Mouse (Mus musculus) hindbrain, embryonic 12.5 days (tissue): ENCODE results near the gene Doc2g. TPM values are rescaled to one million over a fixed set of nuclear protein-coding genes. Genes with fewer than 3 reads are reported as not detected.
"Not testable (repeated sequence)": the region's sequence is repeated elsewhere in the genome, so short reads cannot be mapped to it uniquely, and the experiment has no call there.

ENCODE experiments used
- ATAC-seq: fragments of 200-750 bp; cut with Nextera tagmentation; 2 replicates; pipeline ENCODE4 v1.8.0; 2017; ENCODE audit warnings: moderate TSS enrichment; ENCODE audit not compliant: low FRiP score
- H3K27ac ChIP-seq: fragments of 300-500 bp; sonication (generic); 2 replicates; pipeline ENCODE4 v1.5.1; 2016; ENCODE audit warnings: mild to moderate bottlenecking
- H3K27me3 ChIP-seq: fragments of 300-500 bp; sonication (generic); 2 replicates; pipeline ENCODE4 v1.6.1; 2016; ENCODE audit warnings: mild to moderate bottlenecking
- H3K36me3 ChIP-seq: fragments of 300-500 bp; sonication (generic); 2 replicates; pipeline ENCODE4 v1.6.1; 2016; ENCODE audit warnings: mild to moderate bottlenecking
- H3K4me1 ChIP-seq: fragments of 300-500 bp; sonication (generic); 2 replicates; pipeline ENCODE4 v1.6.1; 2016
- H3K4me2 ChIP-seq: fragments of 300-500 bp; sonication (generic); replicated peaks from 2 replicates; pipeline ENCODE4 v1.6.1; 2016; ENCODE audit warnings: mild to moderate bottlenecking
- H3K4me3 ChIP-seq: fragments of 300-500 bp; sonication (generic); 2 replicates; pipeline ENCODE4 v1.5.1; 2016; ENCODE audit warnings: mild to moderate bottlenecking
- H3K9ac ChIP-seq: fragments of 300-500 bp; sonication (generic); 2 replicates; pipeline ENCODE4 v1.6.1; 2016; ENCODE audit warnings: mild to moderate bottlenecking, moderate library complexity
- H3K9me3 ChIP-seq: fragments of 300-500 bp; sonication (generic); replicated peaks from 2 replicates; pipeline ENCODE4 v1.6.1; 2016; ENCODE audit warnings: mild to moderate bottlenecking
- WGBS: fragments of 180-500 bp; shearing (Covaris S2); methylation state at CpG from one replicate; pipeline ENCODE4 v1.1.7; 2016; 5-methylcytosine and 5-hydroxymethylcytosine counted together
- polyA plus RNA-seq: library from polyadenylated mRNA; unstranded; fragments of >200 nt; fragmentation: Nextera tagmentation; extraction: Ambion mirVana; gene quantifications from 2 replicates; pipeline ENCODE4 v1.2.1, GENCODE M21; 2016

Doc2g gene
- polyA plus RNA-seq, 1 experiment from 2014 or later: 5.8 TPM

DNA sequence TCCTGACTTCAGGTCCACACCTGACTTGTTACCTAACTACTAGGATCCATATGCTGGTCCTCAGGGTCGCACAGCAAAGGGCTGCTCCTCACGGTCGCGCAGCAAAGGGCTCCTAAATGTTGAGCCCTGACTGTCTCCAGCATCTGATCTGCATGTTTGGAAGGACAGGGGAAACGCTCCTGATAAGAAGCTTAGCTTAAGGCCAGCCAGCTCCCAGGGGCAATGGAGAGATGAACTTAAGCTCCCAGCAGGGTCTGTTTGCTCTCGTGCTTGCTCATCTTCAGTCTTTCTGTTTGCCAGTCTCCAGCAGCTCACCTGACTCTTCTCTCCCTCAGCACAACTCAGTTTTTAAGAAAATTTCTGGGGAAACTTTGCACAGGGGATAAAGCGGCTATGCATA, 29.6 kb downstream of the Doc2g start:
- Histone ChIP-seq H3K27ac (no peak overlapping the region), H3K9me3 (no peaks in the 10 kb centered on the region), H3K4me3 (no peak overlapping the region), H3K4me1 (peaks cover 10% of the 10 kb centered on the region), H3K36me3 (no peaks in the 10 kb centered on the region), H3K4me2 (no peak overlapping the region), H3K27me3 (no peaks in the 10 kb centered on the region), H3K9ac (no peak overlapping the region)
- 59% methylated on average over 7 of the region's 7 CpGs for WGBS
- no peak for ATAC-seq

DNA sequence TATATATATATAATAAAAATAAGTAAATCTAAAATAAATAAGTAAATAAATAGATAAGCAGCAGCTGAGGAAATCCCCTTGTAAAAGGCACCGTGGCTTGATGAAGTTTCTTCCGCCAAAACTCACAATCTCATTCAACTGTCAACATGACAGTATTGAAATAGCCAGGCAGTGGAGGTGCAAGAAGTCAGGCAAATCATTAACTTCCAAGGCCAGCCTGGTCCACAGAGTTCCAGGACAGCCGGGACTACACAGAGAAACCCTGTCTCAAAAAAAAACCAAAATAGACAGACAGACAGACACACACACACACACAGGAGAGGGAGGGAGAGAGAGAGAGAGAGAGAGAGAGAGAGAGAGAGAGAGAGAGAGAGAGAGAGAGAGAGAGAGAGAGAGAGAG, 30.2 kb downstream of the Doc2g start:
- no peaks in the 10 kb centered on the region for H3K9me3 ChIP-seq
- no peak overlapping the region for H3K27ac ChIP-seq
- WGBS: 78% methylated on average over 3 of the region's 3 CpGs
- ATAC-seq: no peak
- no peaks in the 10 kb centered on the region for H3K36me3 ChIP-seq
- peaks cover 16% of the 10 kb centered on the region for H3K4me1 ChIP-seq
- no peak overlapping the region for H3K4me2 ChIP-seq
- H3K27me3 ChIP-seq: no peaks in the 10 kb centered on the region
- H3K4me3 ChIP-seq: no peak overlapping the region
- H3K9ac ChIP-seq: no peak overlapping the region

DNA sequence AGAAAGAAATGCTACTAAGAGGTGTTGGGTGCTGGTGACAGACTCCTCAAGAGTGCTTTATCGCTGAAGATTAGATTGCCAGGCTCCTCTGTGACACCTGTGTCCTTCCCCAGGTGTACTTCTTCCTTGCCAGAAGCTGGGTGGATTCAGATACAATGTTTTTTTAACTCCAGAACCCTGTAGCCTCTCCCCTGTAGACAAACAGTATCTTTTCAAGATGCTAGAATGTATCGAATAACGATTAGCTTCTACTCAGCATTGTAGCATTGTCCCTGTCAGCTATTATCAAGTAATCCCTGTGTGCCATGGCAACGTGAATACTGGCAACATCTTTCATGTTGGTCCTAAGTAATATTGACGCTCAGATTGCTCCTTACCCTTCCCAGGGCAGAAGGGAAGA, 30.6 kb downstream of the Doc2g start:
- Histone ChIP-seq H3K27ac (no peak overlapping the region), H3K27me3 (no peaks in the 10 kb centered on the region), H3K4me1 (peaks cover 17% of the 10 kb centered on the region), H3K9me3 (no peaks in the 10 kb centered on the region), H3K36me3 (no peaks in the 10 kb centered on the region), H3K4me3 (no peak overlapping the region), H3K4me2 (no peak overlapping the region), H3K9ac (no peak overlapping the region)
- 70% methylated on average over 5 of the region's 5 CpGs for WGBS
- ATAC-seq: no peak

DNA sequence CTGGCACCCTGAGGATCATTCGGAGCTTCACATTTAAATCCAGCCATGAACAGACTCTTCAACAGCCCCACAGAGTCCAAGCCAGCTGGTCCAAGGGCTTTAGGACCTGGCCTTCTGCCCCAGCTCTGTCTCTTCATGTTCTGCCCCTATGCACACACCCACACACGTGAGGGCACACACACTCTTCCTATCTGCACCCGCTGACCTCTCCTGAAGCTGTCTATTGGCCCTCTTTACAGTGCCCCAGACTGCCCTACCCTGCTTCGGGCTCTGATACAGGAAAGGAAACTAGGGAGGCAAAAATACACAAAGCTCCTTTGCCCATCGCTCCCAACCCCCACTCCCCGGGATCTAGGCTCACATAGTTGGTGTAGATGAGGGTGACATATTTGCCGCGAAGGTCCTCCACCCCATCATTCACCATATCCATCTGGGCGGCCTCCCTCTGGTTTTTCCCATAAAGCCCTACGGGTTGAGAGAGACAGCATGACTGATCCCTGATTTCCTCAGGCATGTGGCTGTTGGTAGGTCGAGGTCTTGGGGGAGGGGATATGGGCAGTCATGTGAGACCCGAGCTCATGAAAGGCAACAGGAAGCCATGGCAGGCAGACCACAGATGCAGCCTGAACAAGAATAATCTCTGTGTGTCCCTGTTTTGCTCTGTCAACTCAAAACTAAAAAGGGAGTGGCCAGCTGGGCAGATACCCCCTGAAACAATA, 33.4 kb downstream of the Doc2g start:
- ATAC-seq: no peak
- WGBS: 71% methylated on average over 12 of the region's 12 CpGs
- Histone ChIP-seq H3K4me3 (no peak overlapping the region), H3K27ac (no peak overlapping the region), H3K27me3 (no peaks in the 10 kb centered on the region), H3K9me3 (no peaks in the 10 kb centered on the region), H3K4me2 (peak overlapping the region; percentile 17; the same call in 1 of the 2 replicates), H3K4me1 (peaks cover 17% of the 10 kb centered on the region), H3K36me3 (no peaks in the 10 kb centered on the region), H3K9ac (no peak overlapping the region)

DNA sequence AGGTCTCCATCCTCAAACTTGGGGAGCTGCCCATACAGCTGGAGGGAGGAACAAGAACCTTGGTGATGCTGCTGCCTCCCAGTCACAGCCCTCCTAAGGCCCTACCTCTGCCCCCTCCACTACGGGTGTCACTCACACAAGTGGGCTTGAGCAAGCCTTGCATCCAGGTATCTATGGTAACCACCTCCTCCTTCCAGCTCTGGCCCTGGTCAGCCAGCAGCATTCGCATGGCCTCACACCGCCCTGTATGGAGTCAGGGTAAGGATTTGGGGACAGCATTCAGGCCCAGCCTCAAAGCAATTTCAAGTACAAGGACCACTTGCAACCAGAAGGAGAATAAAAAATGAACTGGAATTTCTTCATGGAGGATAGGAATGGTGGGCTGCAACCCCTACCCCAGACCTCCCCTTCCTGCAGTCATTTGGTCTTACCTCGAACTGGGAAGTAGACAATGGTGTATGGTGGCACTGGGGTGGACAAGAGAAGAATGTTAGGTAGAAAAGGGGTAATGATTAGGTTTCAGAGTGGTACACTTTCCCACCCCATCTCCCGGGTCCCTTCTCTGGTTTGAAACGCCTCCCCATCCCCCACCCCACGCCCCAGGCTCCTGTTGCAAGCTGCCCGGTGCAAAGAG, 34.2 kb downstream of the Doc2g start:
- H3K4me3 ChIP-seq: peak overlapping the region; percentile 57
- H3K4me1 ChIP-seq: peaks cover 17% of the 10 kb centered on the region
- H3K27me3 ChIP-seq, H3K9me3 ChIP-seq, H3K36me3 ChIP-seq: not testable (repeated sequence)
- 23% methylated on average over 7 of the region's 8 CpGs for WGBS
- H3K4me2 ChIP-seq: peak overlapping the region; percentile 69
- ATAC-seq: peak; percentile 50
- peak overlapping the region; percentile 73 for H3K9ac ChIP-seq
- 0 out of 2 replicates have a peak overlapping the region, but pooled peaks have one; percentile 49 for H3K27ac ChIP-seq

DNA sequence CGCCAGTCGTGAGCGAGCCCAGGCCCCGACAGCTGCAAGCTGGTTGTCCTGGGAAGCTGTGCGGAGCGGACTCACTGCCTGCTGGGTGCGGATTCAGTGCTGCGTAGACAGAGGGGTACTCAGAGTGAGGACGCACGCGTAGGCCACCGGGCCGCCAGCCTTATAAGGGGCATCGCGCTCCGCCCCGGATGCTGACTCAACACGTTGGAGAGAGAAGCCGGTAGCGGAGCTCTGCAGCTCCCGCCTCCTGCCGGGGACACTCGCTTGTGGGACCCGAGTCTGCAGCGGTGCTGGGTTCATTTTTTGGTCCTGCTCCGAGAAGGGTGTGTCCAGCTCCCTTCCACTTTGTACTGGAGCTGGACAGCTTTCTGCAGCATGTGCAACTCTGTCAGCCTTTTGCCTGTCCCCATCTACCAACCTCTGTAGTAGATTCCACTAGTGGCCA, 34.7 kb downstream of the Doc2g start, which contains the start of gene Gstp1:
Gene Gstp1, minus strand, starts transcription at position 198 of the 445 bp plus-strand sequence.
- no peaks in the 10 kb centered on the region for H3K27me3 ChIP-seq
- peak within 1 kb of the TSS; percentile 69 for H3K4me2 ChIP-seq
- under 1% methylated on average over 26 of the region's 26 CpGs for WGBS
- H3K4me1 ChIP-seq: peaks cover 17% of the 10 kb centered on the region
- H3K36me3 ChIP-seq: no peaks in the 10 kb centered on the region
- no peaks in the 10 kb centered on the region for H3K9me3 ChIP-seq
- peak within 1 kb of the TSS; percentile 57 for H3K4me3 ChIP-seq
- peak; percentile 81 for ATAC-seq
- H3K9ac ChIP-seq: peak within 1 kb of the TSS; percentile 73
- H3K27ac ChIP-seq: 0 out of 2 replicates have a peak within 1 kb of the TSS, but pooled peaks have one; percentile 49

DNA sequence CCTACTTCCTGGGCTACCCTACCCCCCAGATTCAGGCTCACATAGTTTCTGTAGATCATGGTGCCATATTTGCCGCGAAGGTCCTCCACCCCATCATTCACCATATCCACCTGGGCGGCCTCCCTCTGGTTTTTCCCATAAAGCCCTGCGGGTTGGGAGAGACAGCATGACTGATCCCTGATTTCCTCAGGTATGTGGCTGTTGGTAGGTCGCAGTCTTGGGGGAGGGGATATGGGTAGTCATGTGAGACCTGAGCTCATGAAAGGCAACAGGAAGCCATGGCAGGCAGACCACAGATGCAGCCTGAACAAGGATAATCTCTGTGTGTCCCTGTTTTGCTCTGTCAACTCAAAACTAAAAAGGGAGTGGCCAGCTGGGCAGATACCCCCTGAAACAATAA, 37.8 kb downstream of the Doc2g start:
- not testable (repeated sequence) for H3K4me2 ChIP-seq, H3K27ac ChIP-seq, H3K4me3 ChIP-seq, H3K9me3 ChIP-seq, H3K27me3 ChIP-seq, H3K9ac ChIP-seq, H3K36me3 ChIP-seq, ATAC-seq
- H3K4me1 ChIP-seq: peaks cover 17% of the 10 kb centered on the region
- WGBS: 86% methylated on average over 5 of the region's 5 CpGs

DNA sequence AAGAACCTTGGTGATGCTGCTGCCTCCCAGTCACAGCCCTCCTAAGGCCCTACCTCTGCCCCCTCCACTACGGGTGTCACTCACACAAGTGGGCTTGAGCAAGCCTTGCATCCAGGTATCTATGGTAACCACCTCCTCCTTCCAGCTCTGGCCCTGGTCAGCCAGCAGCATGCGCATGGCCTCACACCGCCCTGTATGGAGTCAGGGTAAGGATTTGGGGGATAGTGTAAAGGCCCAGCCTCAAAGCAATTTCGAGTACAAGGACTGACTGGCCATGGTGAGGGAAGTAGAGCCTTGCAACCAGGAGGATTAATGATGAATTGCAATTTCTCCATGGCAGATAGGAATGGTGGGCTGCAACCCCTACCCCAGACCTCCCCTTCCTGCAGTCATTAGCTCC, 38.4 kb downstream of the Doc2g start:
- not testable (repeated sequence) for H3K27me3 ChIP-seq, H3K9ac ChIP-seq, H3K4me3 ChIP-seq, H3K27ac ChIP-seq, H3K9me3 ChIP-seq, H3K4me2 ChIP-seq, ATAC-seq, H3K36me3 ChIP-seq
- H3K4me1 ChIP-seq: peaks cover 14% of the 10 kb centered on the region
- 85% methylated on average over 3 of the region's 4 CpGs for WGBS

DNA sequence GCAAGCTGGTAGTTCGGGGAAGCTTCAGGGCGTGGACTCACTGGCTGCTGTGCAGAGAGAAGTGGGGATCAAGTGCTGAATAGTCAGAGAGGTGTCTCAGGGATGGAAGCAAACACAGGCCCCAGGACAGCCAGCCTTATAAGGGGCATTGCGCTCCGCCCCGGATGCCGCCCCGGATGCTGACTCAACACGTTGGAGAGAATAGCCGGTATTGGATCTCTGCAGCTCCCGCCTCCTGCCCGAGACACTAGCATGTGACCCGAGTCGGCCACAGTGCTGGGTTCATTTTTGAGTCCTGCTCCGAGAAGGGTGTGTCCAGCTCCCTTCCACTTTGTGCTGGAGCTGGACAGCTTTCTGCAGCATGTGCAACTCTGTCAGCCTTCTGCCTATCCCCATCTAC, 39.0 kb downstream of the Doc2g start:
- Histone ChIP-seq H3K9me3 (no peaks in the 10 kb centered on the region), H3K9ac (no peak overlapping the region), H3K27ac (no peak overlapping the region), H3K27me3 (no peaks in the 10 kb centered on the region; the same call in 1 of the 2 replicates), H3K4me3 (no peak overlapping the region), H3K4me1 (peaks cover 11% of the 10 kb centered on the region), H3K4me2 (no peak overlapping the region), H3K36me3 (no peaks in the 10 kb centered on the region)
- 71% methylated on average over 14 of the region's 14 CpGs for WGBS
- ATAC-seq: no peak

DNA sequence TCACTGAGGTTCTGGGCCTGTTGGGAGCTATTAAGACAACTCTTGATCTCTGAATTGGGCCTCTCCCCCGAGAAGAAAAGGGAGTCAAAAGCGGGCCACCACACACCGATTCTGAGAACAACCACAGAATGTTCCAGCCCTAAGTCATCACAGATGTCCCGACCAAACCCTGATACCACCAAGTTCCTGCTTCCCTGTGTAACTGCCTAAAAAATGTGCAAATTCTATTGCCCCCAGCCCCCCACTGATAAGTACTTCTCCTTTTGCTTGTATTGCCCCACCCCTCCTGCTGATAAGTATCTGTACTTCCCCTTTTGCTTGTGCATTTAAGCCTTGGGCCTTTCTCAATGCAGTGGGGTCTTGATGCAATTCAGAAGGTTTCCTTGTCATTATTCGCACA, 41.0 kb downstream of the Doc2g start:
- H3K4me2 ChIP-seq, H3K9me3 ChIP-seq, H3K9ac ChIP-seq, H3K4me1 ChIP-seq, H3K4me3 ChIP-seq, H3K36me3 ChIP-seq, H3K27ac ChIP-seq, H3K27me3 ChIP-seq, ATAC-seq: not testable (repeated sequence)
- 92% methylated on average over 5 of the region's 5 CpGs for WGBS

DNA sequence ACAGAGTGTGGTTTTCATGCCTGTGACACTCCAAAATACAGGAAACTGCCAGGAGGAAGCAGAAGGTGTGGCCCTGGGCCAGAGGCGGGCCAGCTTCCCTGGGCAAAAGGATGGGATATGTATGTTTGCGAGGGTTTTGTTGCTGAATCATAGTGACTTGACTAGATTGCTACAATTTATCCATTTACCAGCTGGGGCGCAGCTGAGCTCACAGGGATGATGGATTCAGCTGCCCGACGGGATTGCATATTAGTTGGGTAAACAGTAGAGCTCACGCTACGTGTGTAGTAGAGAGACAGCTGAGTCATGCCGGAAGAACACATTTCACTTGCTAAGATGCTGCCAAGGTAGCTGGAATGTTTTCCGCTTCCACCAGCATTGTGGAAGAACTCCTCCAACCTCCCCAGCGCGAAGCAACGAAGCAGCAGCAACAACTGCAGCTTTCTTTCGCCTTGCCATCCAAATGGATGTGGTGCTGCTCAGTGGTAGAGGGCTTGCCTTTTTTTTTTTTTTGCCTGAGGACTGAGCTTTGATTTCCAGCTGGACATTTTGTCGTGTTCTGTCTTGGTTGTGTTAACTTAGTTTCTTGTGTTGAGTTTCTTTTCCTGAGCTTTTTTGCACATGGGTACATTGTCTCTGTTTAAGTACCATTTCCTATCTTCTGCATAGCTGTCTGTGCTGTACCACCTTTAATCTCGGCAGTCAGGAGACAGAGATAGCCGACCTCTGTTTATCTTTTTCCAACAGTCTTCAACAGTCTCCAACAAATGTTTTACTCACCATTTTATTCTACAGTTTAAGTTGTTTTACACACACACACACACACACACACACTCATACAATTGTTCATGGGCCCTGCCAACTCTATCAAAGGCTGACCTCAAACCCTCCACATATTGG, 43.1 kb downstream of the Doc2g start, which contains the start of gene Gstp2:
Gene Gstp2, minus strand, starts transcription at position 58 of the 900 bp plus-strand sequence.
- no peak for ATAC-seq
- no peaks in the 10 kb centered on the region for H3K36me3 ChIP-seq
- no peaks in the 10 kb centered on the region; the same call in 1 of the 2 replicates for H3K27me3 ChIP-seq
- H3K27ac ChIP-seq: no peak within 1 kb of the TSS
- no peaks in the 10 kb centered on the region for H3K4me1 ChIP-seq
- WGBS: 58% methylated on average over 16 of the region's 16 CpGs
- peak within 1 kb of the TSS; percentile 17; the same call in 1 of the 2 replicates for H3K4me2 ChIP-seq
- H3K9me3 ChIP-seq: no peaks in the 10 kb centered on the region
- no peak within 1 kb of the TSS for H3K4me3 ChIP-seq
- H3K9ac ChIP-seq: no peak within 1 kb of the TSS

DNA sequence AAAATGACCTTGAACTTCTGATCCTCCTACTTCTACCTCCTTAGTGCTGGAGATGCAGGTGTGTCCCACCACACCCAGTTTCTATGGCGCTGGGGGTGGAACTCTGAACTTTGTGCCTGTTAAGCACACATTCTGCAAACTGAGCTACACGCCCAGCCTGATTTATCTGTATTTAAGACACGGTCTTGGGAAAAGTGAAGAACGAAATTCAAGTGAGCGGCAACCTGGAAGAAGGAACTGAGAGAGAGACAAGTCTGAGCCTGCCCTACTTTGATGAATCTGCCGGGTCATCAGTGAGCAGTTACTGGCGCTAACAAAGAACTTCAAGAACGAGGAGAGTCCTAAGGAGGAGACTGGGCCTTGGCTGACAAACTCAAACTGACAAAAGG, 43.7 kb downstream of the Doc2g start:
- no peak for ATAC-seq
- Histone ChIP-seq H3K4me2 (no peak overlapping the region), H3K27ac (no peak overlapping the region), H3K27me3 (no peaks in the 10 kb centered on the region; the same call in 1 of the 2 replicates), H3K36me3 (no peaks in the 10 kb centered on the region), H3K9ac (no peak overlapping the region), H3K4me3 (no peak overlapping the region), H3K9me3 (no peaks in the 10 kb centered on the region), H3K4me1 (no peaks in the 10 kb centered on the region)
- WGBS: 87% methylated on average over 8 of the region's 8 CpGs
